Mouse (Mus musculus) thymus, adult 2 months (tissue): ENCODE measurements around the gene Rnf41. TPM values are rescaled to one million over a fixed set of nuclear protein-coding genes. Genes with fewer than 3 reads are reported as not detected.

Source experiments
- DNase-seq: peaks from one replicate; pipeline ENCODE4 v3.0.0; 2021
- H3K27ac ChIP-seq: fragments of 200-500 bp; 2 replicates; pipeline ENCODE4 v1.5.1; 2012; ENCODE audit warnings: low read length, control low read depth; ENCODE audit not compliant: control insufficient read depth, insufficient read depth
- H3K27me3 ChIP-seq: fragments of 200-500 bp; 2 replicates; pipeline ENCODE4 v1.6.1; 2012; ENCODE audit warnings: mild to moderate bottlenecking, low read length, moderate library complexity, mixed read lengths; ENCODE audit not compliant: control insufficient read depth, insufficient read depth
- H3K36me3 ChIP-seq: fragments of 200-500 bp; 2 replicates; pipeline ENCODE4 v1.6.1; 2012; ENCODE audit warnings: mild to moderate bottlenecking, low read length, moderate library complexity; ENCODE audit not compliant: control insufficient read depth, insufficient read depth
- H3K4me1 ChIP-seq: fragments of 200-500 bp; replicated peaks from 2 replicates; pipeline ENCODE4 v1.6.1; 2012; ENCODE audit warnings: low read length; ENCODE audit not compliant: control insufficient read depth, insufficient read depth
- H3K4me3 ChIP-seq: fragments of 200-500 bp; 2 replicates; pipeline ENCODE4 v1.5.1; 2012; ENCODE audit warnings: mild to moderate bottlenecking, low read length, control low read depth, moderate library complexity; ENCODE audit not compliant: control insufficient read depth, insufficient read depth
- CTCF ChIP-seq: fragments of 200-500 bp; IDR thresholded peaks from 2 replicates; pipeline ENCODE4 v1.5.1; 2012; ENCODE audit warnings: mild to moderate bottlenecking, control low read depth, low read length, moderate library complexity, borderline replicate concordance; ENCODE audit not compliant: control insufficient read depth, poor library complexity, insufficient read depth; ENCODE audit errors: extremely low read depth
- POLR2A ChIP-seq: fragments of 200-500 bp; IDR thresholded peaks from 2 replicates; pipeline ENCODE4 v1.6.1; 2012; ENCODE audit warnings: mild to moderate bottlenecking, low read length, control low read depth, moderate library complexity; ENCODE audit not compliant: control insufficient read depth, poor library complexity, insufficient read depth; ENCODE audit errors: extremely low read depth
- whole genome bisulfite sequencing: fragments of 180-500 bp; shearing (Covaris S2); methylation state at CpG from one replicate; pipeline ENCODE4 v1.1.7; 2018; 5-methylcytosine and 5-hydroxymethylcytosine counted together
- polyA plus RNA-seq: library from polyadenylated mRNA; depleted of rRNA; stranded (reverse); fragments of >200 nt; gene quantifications from 2 replicates; pipeline ENCODE4 v1.2.3, GENCODE M21; 2012

Gene Rnf41
- polyA plus RNA-seq, 1 experiment: 37.8 TPM

DNA sequence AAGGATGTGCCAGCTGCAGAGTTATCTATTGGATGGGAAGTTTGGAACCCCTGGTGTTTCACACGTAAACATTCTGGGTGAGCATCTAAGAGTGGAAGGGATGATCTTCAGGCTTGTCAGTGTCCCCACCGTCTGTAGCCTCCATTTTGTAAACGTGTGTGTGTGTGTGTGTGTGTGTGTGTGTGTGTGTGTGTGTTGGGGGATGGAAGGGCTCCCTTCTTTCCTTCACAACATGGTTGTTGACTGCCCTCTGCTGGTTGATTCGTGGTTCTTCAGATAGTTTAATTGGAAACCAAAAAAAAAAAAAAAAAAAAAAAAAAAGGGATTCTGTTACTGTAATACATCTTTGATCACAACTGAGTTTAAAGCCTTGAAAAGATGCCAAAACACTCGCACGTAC lies 43.8 kb downstream of the Rnf41 start:
- H3K36me3 ChIP-seq: no peaks in the 10 kb centered on the region
- peaks cover 5% of the 10 kb centered on the region for H3K4me1 ChIP-seq
- H3K27me3 ChIP-seq: no peaks in the 10 kb centered on the region
- WGBS: 5% methylated on average over 6 of the region's 6 CpGs
- peak; percentile 63 for DNase-seq
- TF ChIP-seq CTCF (no peak), POLR2A (no peak)
- H3K4me3 ChIP-seq: no peak overlapping the region
- no peak overlapping the region for H3K27ac ChIP-seq

DNA sequence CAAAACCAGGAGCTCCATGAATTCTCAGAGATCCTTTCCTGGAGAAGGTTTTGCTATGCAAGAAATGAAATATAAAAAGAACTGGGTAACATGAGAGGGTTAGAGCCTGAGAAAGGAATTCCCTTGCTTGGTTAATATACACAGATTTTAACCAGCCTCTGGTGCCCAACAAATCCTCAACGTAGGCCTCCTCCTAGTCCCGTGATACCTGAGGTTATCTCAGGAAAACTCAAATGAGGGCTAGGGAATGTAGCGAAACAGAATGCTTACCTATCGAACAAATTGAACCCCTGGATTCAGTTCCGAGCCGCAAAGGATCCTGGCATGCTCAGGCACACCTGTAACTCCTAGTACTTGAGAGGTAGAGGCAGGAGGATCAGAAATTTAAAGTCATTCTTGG lies 46.2 kb downstream of the Rnf41 start:
- 93% methylated on average over 6 of the region's 6 CpGs for WGBS
- H3K27ac ChIP-seq: no peak overlapping the region

DNA sequence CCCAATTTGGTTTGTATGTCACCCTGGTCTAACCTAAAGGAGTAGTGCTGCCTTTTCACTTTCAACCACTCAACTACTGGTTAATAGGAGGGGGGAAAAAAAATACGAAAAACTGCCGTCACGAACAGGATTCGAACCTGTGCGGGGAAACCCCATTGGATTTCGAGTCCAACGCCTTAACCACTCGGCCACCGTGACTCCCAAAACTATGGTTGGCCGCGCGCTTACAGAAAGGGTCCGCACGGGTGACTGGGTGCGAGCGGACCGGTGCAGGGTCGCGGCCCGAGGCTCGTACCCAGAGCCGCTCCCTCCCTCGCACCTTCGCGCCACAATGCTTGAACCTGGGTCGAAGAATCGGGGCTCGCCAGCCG lies 46.9 kb downstream of the Rnf41 start:
- under 1% methylated on average over 29 of the region's 29 CpGs for WGBS
- DNase-seq: peak; percentile 83
- H3K27ac ChIP-seq: peak overlapping the region; percentile 12; the same call in 1 of the 2 replicates
- H3K27me3 ChIP-seq: no peaks in the 10 kb centered on the region
- TF ChIP-seq CTCF (no peak), POLR2A (no peak)
- peaks cover 16% of the 10 kb centered on the region for H3K36me3 ChIP-seq
- peak overlapping the region; percentile 65 for H3K4me3 ChIP-seq
- peaks cover 14% of the 10 kb centered on the region for H3K4me1 ChIP-seq

More for the DNA sequence above, 46.2 kb downstream of the Rnf41 start:
- peaks cover 11% of the 10 kb centered on the region for H3K36me3 ChIP-seq
- H3K4me3 ChIP-seq: no peak overlapping the region
- TF ChIP-seq POLR2A (no peak), CTCF (no peak)
- no peak for DNase-seq
- peaks cover 14% of the 10 kb centered on the region for H3K4me1 ChIP-seq
- no peaks in the 10 kb centered on the region for H3K27me3 ChIP-seq

DNA sequence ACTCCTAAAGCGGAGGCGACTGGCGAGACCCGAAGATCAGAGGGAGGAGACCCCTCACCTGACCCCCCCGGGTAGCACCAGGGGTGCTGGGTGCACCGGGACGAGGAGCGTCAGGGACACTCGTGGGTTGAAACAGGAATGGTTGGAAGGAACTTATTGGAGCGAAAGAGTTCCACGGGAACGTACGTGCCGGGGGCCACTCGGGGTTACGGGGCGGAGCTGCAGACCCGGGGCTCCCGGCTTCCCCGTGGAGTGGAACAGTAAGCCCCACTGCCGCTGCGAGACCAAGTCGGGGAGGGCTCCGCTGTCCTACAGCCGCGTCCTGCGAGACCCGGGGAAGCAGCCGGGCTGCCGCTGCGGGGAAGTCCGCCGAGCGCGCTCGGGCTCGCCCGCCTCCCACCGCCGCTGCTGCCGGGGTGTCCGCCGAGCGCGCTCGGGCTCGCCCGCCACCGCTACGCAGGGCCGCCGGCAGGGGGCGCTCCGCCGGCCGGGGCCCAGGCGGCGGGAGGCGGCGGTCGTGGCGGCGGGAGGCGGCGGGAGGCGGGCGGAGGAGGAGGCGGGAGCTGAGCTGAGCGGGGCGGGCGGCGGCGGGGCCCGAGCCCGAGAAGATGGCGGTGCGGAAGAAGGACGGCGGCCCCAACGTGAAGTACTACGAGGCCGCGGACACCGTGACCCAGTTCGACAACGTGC lies 47.4 kb downstream of the Rnf41 start, which contains the start of gene Smarcc2:
Gene Smarcc2, plus strand, starts transcription at position 530 of the 690 bp plus-strand sequence.
- peak; percentile 80 for DNase-seq
- H3K4me1 ChIP-seq: peaks cover 14% of the 10 kb centered on the region
- TF ChIP-seq POLR2A (peak; percentile 53), CTCF (peak; percentile 80; the same call in 1 of the 2 replicates)
- H3K27me3 ChIP-seq: no peaks in the 10 kb centered on the region
- WGBS: under 1% methylated on average over 67 of the region's 86 CpGs
- peak within 1 kb of the TSS; percentile 94 for H3K4me3 ChIP-seq
- H3K27ac ChIP-seq: peak within 1 kb of the TSS; percentile 76
- H3K36me3 ChIP-seq: peaks cover 21% of the 10 kb centered on the region

DNA sequence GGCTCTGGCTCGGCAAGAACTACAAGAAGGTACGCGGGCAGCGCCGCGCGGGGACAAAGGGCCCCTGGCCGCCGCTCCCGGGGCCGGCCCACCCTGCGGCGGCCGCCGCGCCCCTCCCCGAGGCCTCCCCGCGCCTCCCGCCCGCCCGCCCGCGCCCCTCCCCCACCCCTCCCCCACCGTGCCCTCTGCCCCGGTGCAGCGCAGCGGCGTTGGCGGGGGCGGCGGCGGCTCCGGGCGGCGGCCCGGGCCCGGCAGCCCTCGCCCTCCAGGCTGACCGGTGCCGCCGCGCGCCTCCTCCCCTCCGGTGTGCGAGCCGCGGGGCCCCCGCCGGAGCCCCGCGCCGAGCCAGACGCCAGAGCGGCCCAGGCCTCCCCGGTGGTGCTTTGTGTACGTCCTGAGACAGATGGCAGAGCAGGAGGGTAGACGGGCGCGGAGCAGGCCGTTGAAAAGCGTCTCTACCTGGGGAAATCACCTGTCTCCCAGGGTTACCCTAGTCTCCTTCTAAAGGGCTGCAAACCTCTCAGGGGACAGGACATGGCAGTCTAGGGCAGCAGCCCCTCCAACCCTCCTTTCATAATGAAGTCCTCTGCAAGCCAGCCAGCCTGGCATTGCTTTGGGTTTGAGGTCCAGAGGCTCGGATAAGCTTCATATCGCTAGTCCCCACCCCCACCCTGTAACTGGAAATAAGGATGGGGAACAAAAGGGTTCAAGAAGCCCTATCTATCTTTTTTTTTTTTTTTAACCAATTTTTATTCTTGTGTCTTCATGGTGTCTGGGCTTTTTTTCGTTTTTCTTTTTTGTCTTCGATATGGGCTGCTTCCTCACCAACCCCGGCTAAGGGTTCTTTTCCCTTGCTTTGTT lies 48.2 kb downstream of the Rnf41 start:
- 4% methylated on average over 43 of the region's 67 CpGs for WGBS
- Histone ChIP-seq H3K36me3 (peaks cover 29% of the 10 kb centered on the region), H3K4me1 (peaks cover 14% of the 10 kb centered on the region), H3K27ac (peak overlapping the region; percentile 76), H3K4me3 (peak overlapping the region; percentile 94), H3K27me3 (no peaks in the 10 kb centered on the region)
- TF ChIP-seq CTCF (no peak), POLR2A (no peak)
- peak; percentile 54 for DNase-seq

DNA sequence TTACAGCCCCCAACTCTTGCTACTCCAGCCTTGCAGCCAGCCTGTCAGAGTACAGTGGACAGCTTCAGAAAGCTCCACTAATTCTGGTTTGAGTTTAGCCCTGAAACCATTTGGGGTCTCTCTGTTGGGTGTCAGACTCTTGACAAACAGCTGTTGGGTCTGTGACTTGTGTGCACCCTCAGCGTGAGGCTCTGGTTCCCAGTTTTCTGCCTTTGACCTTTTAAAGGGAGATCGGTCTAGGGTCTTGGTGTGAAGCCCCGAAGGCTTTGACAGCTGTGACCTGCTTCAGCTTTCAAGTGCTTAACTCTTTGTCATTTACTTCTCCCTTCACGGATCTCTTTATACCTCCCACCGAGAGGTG lies 48.8 kb downstream of the Rnf41 start:
- peaks cover 12% of the 10 kb centered on the region for H3K4me1 ChIP-seq
- H3K4me3 ChIP-seq: peak overlapping the region; percentile 94
- no peak for DNase-seq
- TF ChIP-seq CTCF: no peak
- TF ChIP-seq POLR2A: no peak
- peaks cover 35% of the 10 kb centered on the region for H3K36me3 ChIP-seq
- 8% methylated on average over 5 of the region's 5 CpGs for WGBS
- no peaks in the 10 kb centered on the region for H3K27me3 ChIP-seq
- H3K27ac ChIP-seq: peak overlapping the region; percentile 58; the same call in 1 of the 2 replicates
